Mouse (Mus musculus): ENCODE measurements around the gene Nsg2.

Nsg2 gene

DNA sequence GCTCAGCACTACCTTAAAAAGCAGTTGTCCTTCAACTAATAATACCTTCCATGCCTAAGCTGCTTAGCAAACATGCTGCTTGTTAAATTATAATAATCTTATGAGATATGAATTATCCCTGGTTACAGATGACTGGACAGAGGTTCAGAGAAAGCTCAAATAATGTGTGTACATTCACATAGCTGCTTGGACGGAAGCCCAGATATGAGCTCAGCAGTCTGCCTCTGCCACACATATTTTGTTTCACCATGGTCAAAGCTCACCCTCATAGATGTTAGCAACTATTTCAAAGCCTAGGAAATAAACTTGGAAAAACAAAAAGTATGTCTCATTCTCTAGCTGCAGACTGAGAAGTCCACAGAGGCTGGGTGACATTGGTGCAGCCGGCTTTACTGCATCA lies 74.9 kb downstream of the Nsg2 start:
- DNase-seq (ENCODE audit: extremely low read depth, low read depth): no peak

DNA sequence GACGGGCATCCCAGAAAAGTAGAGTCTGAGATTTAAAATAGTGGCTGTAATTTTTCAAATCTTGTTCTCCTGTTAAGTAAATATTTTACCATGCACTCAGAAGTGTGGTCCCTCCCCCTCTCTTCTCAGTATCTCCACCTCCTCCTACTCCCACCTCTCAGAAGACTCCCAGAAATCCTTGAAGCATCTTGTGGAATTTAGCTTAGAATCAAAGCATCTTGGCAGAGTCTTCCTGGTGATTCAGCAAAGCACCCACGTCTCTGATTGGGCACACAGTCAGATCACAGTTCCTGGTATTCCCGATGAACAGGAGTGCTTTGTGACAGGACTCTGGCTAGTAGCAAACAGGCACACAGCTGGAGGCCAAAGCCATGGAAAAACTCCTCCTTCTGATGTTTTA lies 83.2 kb downstream of the Nsg2 start:
- no peak for DNase-seq (ENCODE audit: extremely low read depth, low read depth)

DNA sequence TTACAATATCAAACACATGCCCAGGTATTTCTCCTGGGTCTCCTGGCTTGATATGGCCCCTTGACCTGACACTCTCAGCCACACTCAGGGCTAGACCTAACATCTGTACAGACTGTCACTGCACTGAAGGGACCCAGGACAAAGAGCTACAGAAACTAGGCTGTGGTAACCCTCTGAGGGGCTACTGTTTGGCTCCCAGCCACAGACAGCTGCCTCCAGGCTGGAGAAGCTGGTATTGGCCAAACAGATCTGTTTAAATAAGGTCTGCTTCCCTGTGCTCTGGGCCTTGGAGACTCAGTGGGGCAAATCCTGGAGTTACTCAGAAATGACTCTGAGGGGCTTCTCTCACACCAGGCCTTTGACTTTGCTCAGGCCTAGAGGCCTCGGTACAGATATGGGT lies 86.3 kb downstream of the Nsg2 start:
- no peak for DNase-seq (ENCODE audit: extremely low read depth, low read depth)

DNA sequence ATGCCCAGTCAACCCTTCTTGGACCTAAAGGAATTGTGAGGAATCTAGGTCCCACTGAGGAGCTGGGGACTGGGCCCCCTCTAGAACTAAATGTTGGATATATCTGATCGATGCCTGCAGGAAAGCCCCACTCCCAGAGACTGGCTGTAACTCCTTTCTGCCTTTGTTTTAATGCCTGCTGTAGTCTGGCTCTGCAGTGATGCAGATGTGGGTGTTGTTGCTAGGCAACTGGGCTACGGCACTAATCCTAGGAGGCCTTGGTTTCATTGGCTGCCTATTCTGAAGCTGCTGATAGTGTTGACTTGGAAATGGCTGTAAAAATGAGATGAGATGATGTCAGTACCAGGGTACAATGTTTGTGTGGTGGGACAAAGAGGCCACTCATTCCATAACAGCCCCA lies 87.1 kb downstream of the Nsg2 start:
- DNase-seq (ENCODE audit: extremely low read depth, low read depth): no peak

DNA sequence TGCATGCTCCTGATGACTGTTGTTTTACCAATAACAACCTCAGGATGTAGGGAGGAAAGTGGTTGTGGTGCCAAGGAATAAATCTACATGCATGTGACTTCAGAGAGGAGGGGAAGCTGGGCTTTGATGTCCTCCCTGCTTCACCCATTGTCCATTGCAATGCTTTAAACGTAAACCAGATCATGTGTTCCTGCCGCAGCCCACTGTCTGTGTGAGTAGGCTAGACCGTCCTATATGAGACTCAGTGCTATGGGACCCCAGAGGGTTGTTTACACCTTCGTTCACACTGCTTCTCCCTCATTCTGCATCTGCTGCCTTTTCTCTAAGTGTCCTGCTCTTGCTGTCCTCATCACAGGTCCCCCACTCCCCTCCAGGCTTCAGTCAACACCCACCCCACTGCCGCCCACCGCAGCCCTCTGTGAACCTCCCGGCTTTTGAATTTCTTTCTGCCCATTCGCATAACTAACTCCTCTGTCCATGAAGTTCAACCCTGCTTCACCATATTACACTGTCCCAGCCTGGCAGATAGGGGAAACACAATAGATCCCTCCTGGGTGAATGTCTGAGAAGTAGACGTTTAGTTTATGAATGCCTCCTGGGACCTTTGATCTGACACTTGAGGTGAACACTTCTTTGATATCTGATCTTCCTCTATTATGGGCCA lies 87.6 kb downstream of the Nsg2 start:
- DNase-seq (ENCODE audit: extremely low read depth, low read depth): no peak

DNA sequence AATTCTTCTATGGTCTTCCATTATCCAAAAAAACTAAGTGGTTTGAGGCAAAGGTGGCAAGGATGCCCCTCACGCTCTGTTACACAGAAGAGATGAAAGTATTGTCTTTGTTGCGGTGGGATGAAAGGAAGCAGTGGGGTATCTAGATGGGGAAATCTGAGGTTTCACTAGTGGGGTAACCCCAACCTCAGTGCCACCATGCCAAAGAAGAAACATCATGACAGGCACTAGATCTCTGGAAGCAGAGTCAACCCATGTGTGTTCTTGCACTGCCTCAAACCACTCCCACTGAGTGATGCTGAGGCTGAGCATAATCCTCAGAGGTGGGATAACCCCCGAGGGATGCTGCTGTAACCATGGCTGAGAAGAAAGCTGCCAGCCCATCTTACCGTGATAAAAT lies 95.5 kb downstream of the Nsg2 start:
- DNase-seq (ENCODE audit: extremely low read depth, low read depth): no peak

DNA sequence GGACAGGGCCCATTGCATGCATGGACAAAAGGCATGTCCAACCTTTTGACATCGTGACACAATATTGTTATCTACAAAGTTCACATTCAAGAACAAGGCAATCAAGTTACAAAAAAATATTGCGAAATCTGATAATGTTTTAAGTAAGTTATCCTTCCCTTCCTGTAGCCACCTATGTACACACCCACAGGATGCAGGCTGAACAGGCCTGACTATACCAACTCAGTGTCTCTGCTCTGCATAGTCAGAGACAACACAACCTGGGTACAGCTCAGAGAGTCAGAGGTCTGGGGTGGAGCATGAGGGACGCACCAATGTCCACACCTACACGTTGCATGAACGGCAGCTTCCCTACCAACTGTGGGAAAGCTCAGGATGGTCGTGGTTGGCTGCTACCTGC lies 96.1 kb downstream of the Nsg2 start:
- no peak for DNase-seq (ENCODE audit: extremely low read depth, low read depth)

DNA sequence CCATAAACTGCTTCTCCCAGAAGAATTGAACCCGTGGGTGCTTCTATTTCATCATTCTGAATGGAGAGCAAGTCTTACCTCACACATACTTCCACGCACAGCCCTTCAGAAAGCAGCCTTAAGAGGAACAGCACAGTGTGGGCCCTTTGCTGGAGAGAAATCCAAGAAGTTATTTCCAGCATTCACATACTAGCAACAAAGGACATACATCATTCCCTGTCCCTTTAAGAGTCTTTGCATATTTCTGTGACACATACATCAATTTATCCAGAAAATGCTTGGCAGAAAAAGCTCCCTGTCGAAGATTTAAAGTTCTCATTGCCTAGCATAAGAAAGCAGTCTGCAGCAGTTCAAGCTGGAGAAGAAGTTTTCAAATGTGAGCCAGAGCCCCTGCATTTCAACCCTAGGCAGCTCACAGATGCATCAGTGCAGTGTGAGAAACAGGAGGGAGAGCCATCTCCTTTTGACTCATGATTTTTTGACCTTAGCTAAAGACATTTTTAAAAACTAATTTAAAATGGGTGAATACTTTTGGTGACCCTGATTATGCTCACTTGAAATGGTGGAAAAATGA lies 100.9 kb downstream of the Nsg2 start:
- DNase-seq (ENCODE audit: extremely low read depth, low read depth): no peak

DNA sequence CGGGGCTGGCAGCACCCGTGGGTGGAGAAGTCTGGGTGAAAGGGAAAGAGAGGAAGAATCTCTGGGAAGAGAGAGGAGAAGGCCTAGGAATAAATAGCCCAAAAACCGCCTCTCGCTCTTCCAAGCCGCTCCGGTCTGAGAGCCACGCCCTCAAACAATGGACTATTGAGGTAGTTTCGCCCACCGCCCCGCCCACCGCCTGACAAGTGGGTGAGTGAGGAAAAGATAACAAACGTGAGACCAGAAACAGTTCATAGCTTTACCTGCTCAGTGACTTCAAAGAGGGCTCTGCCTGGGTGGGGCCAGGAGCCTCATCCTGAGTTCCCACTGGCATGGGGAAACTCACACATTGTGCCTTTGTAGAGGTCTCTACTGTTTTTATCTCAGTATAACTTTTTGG lies 102.7 kb downstream of the Nsg2 start:
- no peak for DNase-seq (ENCODE audit: extremely low read depth, low read depth)

DNA sequence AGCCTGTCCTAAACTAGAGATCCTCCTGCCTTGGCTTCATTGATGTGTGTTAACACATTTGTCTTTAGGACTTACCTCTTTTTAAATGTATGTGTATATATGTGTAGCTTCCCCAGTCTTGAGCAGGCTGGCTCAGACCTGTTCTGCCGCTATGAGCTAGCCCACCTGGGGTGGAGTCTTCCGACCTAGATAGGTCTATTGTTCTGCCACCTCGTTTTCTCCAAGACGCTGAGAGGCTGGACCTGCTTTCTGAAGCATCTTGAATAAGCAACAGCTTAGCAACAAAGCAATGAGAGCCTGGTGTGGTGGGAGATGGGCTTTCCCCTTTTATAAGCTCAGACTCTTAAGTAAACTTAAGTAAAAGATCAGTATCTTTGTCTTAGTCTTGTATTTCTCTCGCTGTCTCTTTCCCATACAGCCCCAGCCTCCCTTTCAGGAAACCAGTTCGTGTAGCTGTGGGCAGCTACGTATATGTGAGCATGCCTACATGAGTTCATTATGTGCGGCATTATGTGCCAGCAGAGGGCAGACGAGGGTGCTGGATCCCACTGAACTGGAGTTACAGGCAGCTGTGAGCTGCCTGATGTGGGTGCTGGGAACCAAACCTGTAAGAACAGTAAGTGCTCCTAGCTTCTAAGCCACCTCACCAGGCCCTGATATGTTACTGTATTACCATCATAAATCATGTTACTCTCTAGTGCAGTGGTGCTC lies 104.3 kb downstream of the Nsg2 start:
- DNase-seq (ENCODE audit: extremely low read depth, low read depth): no peak

DNA sequence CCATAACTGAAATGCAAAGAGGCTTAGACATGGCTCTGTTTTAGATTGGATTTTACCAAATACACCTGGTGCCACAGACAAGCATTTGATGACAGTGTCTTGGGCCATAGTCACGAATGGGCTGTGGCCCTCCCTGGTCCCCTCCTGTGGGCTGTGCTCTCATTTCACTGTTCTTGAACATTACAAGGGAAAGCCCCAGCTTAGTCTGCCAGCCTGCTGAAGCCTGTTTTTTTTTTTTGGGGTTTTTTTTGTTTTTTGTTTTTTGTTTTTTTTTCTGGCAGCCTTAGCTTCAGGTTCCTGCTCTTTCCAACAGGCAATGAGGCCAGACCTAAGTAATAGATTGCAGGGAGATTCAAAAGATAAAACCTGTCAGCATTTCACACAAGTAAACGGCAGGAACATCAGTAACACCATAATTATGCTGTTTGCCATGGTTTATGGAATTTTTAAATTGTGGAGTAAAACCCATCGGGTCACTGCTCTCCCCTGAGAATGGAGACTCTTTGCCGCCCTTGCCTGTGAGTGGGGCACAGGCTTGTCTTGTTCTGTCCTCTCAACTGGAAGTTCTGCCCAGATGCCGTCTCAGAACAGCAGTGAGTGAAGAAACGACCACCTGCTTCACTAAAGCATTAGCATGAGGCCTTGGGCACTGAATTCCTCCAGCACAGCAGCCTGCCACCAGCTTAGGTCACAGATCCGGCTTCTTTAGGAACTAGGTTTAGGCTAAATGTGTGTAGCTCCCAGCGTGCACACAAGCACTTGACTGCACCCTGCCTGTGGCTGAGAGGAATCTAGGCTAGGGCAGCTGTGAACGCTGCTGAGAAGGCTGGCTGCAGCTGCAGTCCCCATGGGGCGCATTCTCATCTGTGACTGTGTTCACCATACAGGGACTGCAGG lies 105.7 kb downstream of the Nsg2 start:
- DNase-seq (ENCODE audit: extremely low read depth, low read depth): no peak

DNA sequence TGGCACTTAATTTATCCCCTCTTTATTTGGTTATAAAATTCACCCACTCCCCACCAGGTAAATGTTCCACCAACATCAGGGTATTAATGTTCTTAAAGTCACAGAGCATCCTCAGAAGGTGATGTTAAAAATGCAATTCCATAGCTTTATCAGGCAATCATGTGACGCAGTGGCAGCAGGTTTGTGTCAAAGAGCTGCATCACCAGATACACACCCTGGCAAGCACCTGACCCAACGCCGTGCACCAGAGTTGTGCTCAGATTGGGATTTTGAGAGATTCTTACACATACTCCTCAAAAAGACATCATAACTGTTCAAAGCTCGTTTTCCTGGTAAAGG lies 106.4 kb downstream of the Nsg2 start:
- DNase-seq (ENCODE audit: extremely low read depth, low read depth): no peak

DNA sequence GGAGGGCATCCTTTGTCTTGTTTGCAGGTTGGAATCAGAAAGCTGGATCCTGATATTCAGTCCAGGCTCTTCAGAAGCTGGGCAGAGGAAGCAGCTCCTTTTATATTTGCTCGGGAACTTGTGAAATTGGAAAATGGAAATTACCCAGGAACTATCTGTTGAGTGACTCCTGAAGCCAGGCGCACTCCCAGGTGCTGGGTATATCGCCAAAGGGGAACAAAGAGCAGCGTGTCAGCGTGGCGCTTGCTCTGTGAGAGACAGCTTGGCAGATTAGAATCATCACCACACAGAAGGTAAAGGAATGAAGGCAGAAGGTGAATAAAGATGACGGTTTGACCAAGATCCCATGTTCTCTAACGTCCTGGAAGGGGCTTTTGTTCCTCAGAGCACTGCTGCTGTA lies 108.2 kb downstream of the Nsg2 start:
- DNase-seq (ENCODE audit: extremely low read depth, low read depth): no peak
